9 mouse cellular contexts compared by ENCODE assay signal in genomic region chr3:135469974-135470373, GRCm38 (mm10). TPM values are rescaled to one million over a fixed set of nuclear protein-coding genes. Genes with fewer than 3 reads are reported as not detected.
DNase-seq lines count a peak whose midpoint lies in the region; ATAC-seq and TF ChIP-seq lines count a peak whose summit lies in the region.
"Had no signal": no experiment of that assay in that cellular context is flagged by ENCODE, and none has a peak within 500 bp of the region (broad histone marks: within the 10 kb centered on the region; RNA-seq: fewer than 3 reads in every experiment).

No protein-coding gene starts in this region.

- no peaks in the 10 kb centered on the region for H3K36me3 ChIP-seq in embryonic facial prominence, embryonic 11.5 days (replicated peaks; ENCODE audit: control insufficient read depth, insufficient read depth, low read depth, low read length)
- peaks cover 23% of the 10 kb centered on the region for H3K36me3 ChIP-seq in embryonic facial prominence, embryonic 10.5 days (replicated peaks)
- peaks cover 5% of the 10 kb centered on the region; the same call in 1 of the 2 replicates for H3K36me3 ChIP-seq in intestine, postnatal 0 days (ENCODE audit: control insufficient read depth, insufficient read depth)

- H3K27ac ChIP-seq in embryonic facial prominence, embryonic 11.5 days (replicated peaks; ENCODE audit: low read depth, low read length) = no peak overlapping the region
- no peak overlapping the region for H3K27ac ChIP-seq in embryonic facial prominence, embryonic 10.5 days (replicated peaks)
- no peak overlapping the region for H3K27ac ChIP-seq in intestine, postnatal 0 days (ENCODE audit: low read depth, low read length)

- 0 out of 2 replicates have a peak, but pooled peaks have one; percentile 25 for ATAC-seq in embryonic facial prominence, embryonic 11.5 days (replicated peaks; ENCODE audit: insufficient number of reproducible peaks, low FRiP score, low TSS enrichment, low read depth)
- ATAC-seq in intestine, postnatal 0 days = peak; percentile 7; the same call in 1 of the 2 replicates

- TF ChIP-seq CTCF in intestine, postnatal 0 days (IDR thresholded peaks at IDR 0.05; ENCODE audit: low read depth) = no peak

- H3K4me3 ChIP-seq in embryonic facial prominence, embryonic 11.5 days (ENCODE audit: low read depth, low read length) = no peak overlapping the region
- H3K4me3 ChIP-seq in embryonic facial prominence, embryonic 10.5 days = no peak overlapping the region
- no peak overlapping the region for H3K4me3 ChIP-seq in intestine, postnatal 0 days (ENCODE audit: low read depth, low read length)
- H3K4me3 ChIP-seq: erythroblast, embryonic 14.5 days had no signal

- no peak overlapping the region for H3K4me2 ChIP-seq in embryonic facial prominence, embryonic 11.5 days (ENCODE audit: low read depth, low read length)
- no peak overlapping the region for H3K4me2 ChIP-seq in intestine, postnatal 0 days (replicated peaks; ENCODE audit: low read depth)

- no peaks in the 10 kb centered on the region for H3K9me3 ChIP-seq in embryonic facial prominence, embryonic 11.5 days (replicated peaks; ENCODE audit: control insufficient read depth, low read length)
- H3K9me3 ChIP-seq in embryonic facial prominence, embryonic 10.5 days = no peaks in the 10 kb centered on the region
- H3K9me3 ChIP-seq in intestine, postnatal 0 days (ENCODE audit: control insufficient read depth) = no peaks in the 10 kb centered on the region

- no peaks in the 10 kb centered on the region for H3K27me3 ChIP-seq in embryonic facial prominence, embryonic 11.5 days (ENCODE audit: control insufficient read depth, insufficient read depth, low read length)
- no peaks in the 10 kb centered on the region for H3K27me3 ChIP-seq in embryonic facial prominence, embryonic 10.5 days (replicated peaks; ENCODE audit: low read depth, poor library complexity, severe bottlenecking)
- H3K27me3 ChIP-seq in intestine, postnatal 0 days (replicated peaks; ENCODE audit: control insufficient read depth, insufficient read depth, low read length) = no peaks in the 10 kb centered on the region

- no peak overlapping the region for H3K9ac ChIP-seq in embryonic facial prominence, embryonic 11.5 days (replicated peaks; ENCODE audit: low read length)
- no peak overlapping the region; the same call in 1 of the 2 replicates for H3K9ac ChIP-seq in intestine, postnatal 0 days (ENCODE audit: low read depth, low read length)

- intact Hi-C loops in left cerebral cortex, postnatal 25 days (cut with DNase I) = no loop called here

- 42% methylated on average over 4 of the region's 4 CpGs for WGBS in embryonic facial prominence, embryonic 11.5 days
- 52% methylated on average over 4 of the region's 4 CpGs for WGBS in embryonic facial prominence, embryonic 10.5 days
- 42% methylated on average over 4 of the region's 4 CpGs for WGBS in intestine, postnatal 0 days

- no peaks in the 10 kb centered on the region for H3K4me1 ChIP-seq in embryonic facial prominence, embryonic 11.5 days (ENCODE audit: control insufficient read depth, insufficient read depth, low read length)
- H3K4me1 ChIP-seq in embryonic facial prominence, embryonic 10.5 days = no peaks in the 10 kb centered on the region
- no peaks in the 10 kb centered on the region for H3K4me1 ChIP-seq in intestine, postnatal 0 days (replicated peaks; ENCODE audit: control insufficient read depth, insufficient read depth, low read length)

- DNase-seq in embryonic facial prominence, embryonic 11.5 days (ENCODE audit: low spot score) = no peak
- DNase-seq in embryonic facial prominence, embryonic 10.5 days (ENCODE audit: low spot score) = no peak
- DNase-seq in adrenal gland, adult (ENCODE audit: inconsistent age in 2 of 2, low spot score in 1 of 2) = peak; percentile 88 to 96
- DNase-seq in fibroblast of lung, adult 2 months (ENCODE audit: low read depth) = peak; percentile 76
- DNase-seq in left cerebral cortex, postnatal 25 days (ENCODE audit: low spot score in 2 of 2) = peak; percentile 57 to 83
- peak; percentile 48 for DNase-seq in ovary, adult 18-20 months (ENCODE audit: low spot score)
- no peak for DNase-seq in thymus, postnatal 25 days

RNA-seq across cellular contexts. Expression of gene Manba, which starts 15.4 kb away (rescaled TPM):
- 3.9 TPM in 2 replicates for polyA plus RNA-seq in embryonic facial prominence, embryonic 11.5 days (2014; fragmentation: Nextera tagmentation; extraction: Ambion mirVana)
- 3.3 and 3.5 TPM in 2 replicates for polyA plus RNA-seq in embryonic facial prominence, embryonic 10.5 days (2016; fragmentation: Nextera tagmentation; extraction: Ambion mirVana)
- polyA plus RNA-seq in intestine, postnatal 0 days (2015; fragmentation: Nextera tagmentation; extraction: Ambion mirVana) = 18.6 and 20.9 TPM in 2 replicates
- total RNA-seq in left cerebral cortex, postnatal 25 days (2021) = 1 to 10 TPM; 7.2 to 7.9 TPM
- polyA plus RNA-seq: erythroblast, embryonic 14.5 days had no signal

RNA-seq across cellular contexts. Expression of gene Ube2d3, which starts 32.0 kb away (rescaled TPM):
- polyA plus RNA-seq in embryonic facial prominence, embryonic 11.5 days (2014; fragmentation: Nextera tagmentation; extraction: Ambion mirVana) = 676 and 720 TPM in 2 replicates
- polyA plus RNA-seq in embryonic facial prominence, embryonic 10.5 days (2016; fragmentation: Nextera tagmentation; extraction: Ambion mirVana) = 539 and 556 TPM in 2 replicates
- 383 and 404 TPM in 2 replicates for polyA plus RNA-seq in intestine, postnatal 0 days (2015; fragmentation: Nextera tagmentation; extraction: Ambion mirVana)
- 100 to 1,000 TPM; 231 to 239 TPM for total RNA-seq in left cerebral cortex, postnatal 25 days (2021)

RNA-seq across cellular contexts. Expression of gene Cisd2, which starts 46.2 kb away (rescaled TPM):
- 59.1 and 62.8 TPM in 2 replicates for polyA plus RNA-seq in embryonic facial prominence, embryonic 11.5 days (2014; fragmentation: Nextera tagmentation; extraction: Ambion mirVana)
- 74.9 and 81.1 TPM in 2 replicates for polyA plus RNA-seq in embryonic facial prominence, embryonic 10.5 days (2016; fragmentation: Nextera tagmentation; extraction: Ambion mirVana)
- 41.6 and 44.3 TPM in 2 replicates for polyA plus RNA-seq in intestine, postnatal 0 days (2015; fragmentation: Nextera tagmentation; extraction: Ambion mirVana)
- total RNA-seq in left cerebral cortex, postnatal 25 days (2021) = 10 to 100 TPM; 40.3 to 41.4 TPM

Comparison
In these comparisons a context has a peak if more than half of its experiments do, and no peak if none do; other contexts are left out.
1. DNase-seq: peak in adrenal gland, adult (2 of 2), fibroblast of lung, adult 2 months (single experiment), left cerebral cortex, postnatal 25 days (2 of 2) and ovary, adult 18-20 months (single experiment); none in embryonic facial prominence, embryonic 11.5 days (single experiment), embryonic facial prominence, embryonic 10.5 days (single experiment) and thymus, postnatal 25 days (single experiment).